Mouse (Mus musculus) bone marrow macrophage, adult 2 months (primary cell): ENCODE results near the gene Ntm.

ENCODE experiments used
- CTCF ChIP-seq: IDR thresholded peaks from 2 replicates; pipeline ENCODE4 v1.5.1; 2012; ENCODE audit warnings: low read depth, mild to moderate bottlenecking, low read length, moderate library complexity
- POLR2A ChIP-seq: IDR thresholded peaks from 2 replicates; pipeline ENCODE4 v1.6.1; 2012; ENCODE audit warnings: mild to moderate bottlenecking, low read depth, low read length, borderline replicate concordance

GRCm38 (mm10) chr9:29315842-29316241 is 647.1 kb downstream of the Ntm start:
- TF ChIP-seq POLR2A = no peak
- TF ChIP-seq CTCF = no peak
